ENCODE assay signal across 16 mouse cellular contexts in the genomic region with DNA sequence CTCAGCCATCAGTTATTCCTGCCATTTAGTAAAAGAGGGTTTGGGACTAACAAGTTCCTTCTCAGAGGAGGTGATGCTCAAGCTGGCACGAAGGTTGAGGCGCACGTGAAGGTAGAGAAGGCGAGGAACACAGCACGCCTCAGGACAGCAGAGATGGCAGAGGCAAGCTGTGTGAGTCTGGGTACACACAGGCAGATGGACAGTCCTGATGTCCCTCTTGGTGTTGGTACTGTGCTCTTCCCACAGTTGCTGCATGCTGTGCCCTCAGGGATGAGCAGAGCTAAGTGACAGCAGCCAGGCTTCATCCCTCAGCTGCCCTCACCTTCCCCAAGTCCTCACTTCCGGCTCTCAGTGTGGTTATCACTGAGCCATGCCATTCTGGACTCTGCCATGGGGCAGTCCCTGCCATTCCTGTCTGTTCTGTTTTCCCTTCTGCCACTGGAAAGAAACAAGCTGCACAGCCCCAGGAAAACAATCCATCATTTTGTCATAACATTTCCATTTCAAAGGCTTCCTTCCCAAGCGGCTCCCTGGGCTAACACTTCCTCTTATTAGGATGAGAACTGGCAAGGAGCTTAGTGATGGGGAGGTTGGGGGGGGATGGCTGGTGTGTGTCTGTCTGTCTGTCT. TPM values are rescaled to one million over a fixed set of nuclear protein-coding genes. Genes with fewer than 3 reads are reported as not detected.
DNase-seq lines count a peak whose midpoint lies in the region; ATAC-seq and TF ChIP-seq lines count a peak whose summit lies in the region.
"Had no signal": no experiment of that assay in that cellular context is flagged by ENCODE, and none has a peak within 500 bp of the region (broad histone marks: within the 10 kb centered on the region; RNA-seq: fewer than 3 reads in every experiment).

No protein-coding gene starts in this region.

- no peaks in the 10 kb centered on the region for H3K27me3 ChIP-seq in forebrain, postnatal 0 days (ENCODE audit: insufficient read depth, low read length)
- no peaks in the 10 kb centered on the region for H3K27me3 ChIP-seq in forebrain, embryonic 10.5 days (ENCODE audit: poor library complexity, severe bottlenecking)
- H3K27me3 ChIP-seq in neural tube, embryonic 12.5 days (replicated peaks): no peaks in the 10 kb centered on the region
- no peaks in the 10 kb centered on the region for H3K27me3 ChIP-seq in neural tube, embryonic 13.5 days
- H3K27me3 ChIP-seq: intestine, embryonic 15.5 days; limb, embryonic 15.5 days had no signal

- no peaks in the 10 kb centered on the region for H3K9me3 ChIP-seq in forebrain, postnatal 0 days (ENCODE audit: low read length)
- no peaks in the 10 kb centered on the region for H3K9me3 ChIP-seq in forebrain, embryonic 10.5 days
- H3K9me3 ChIP-seq in neural tube, embryonic 12.5 days: no peaks in the 10 kb centered on the region
- H3K9me3 ChIP-seq in neural tube, embryonic 13.5 days: no peaks in the 10 kb centered on the region
- H3K9me3 ChIP-seq: heart, embryonic 12.5 days; intestine, embryonic 15.5 days; limb, embryonic 15.5 days had no signal

- no peak overlapping the region for H3K4me3 ChIP-seq in forebrain, postnatal 0 days (ENCODE audit: low read depth, low read length)
- no peak overlapping the region for H3K4me3 ChIP-seq in forebrain, embryonic 10.5 days
- no peak overlapping the region for H3K4me3 ChIP-seq in neural tube, embryonic 12.5 days
- H3K4me3 ChIP-seq in neural tube, embryonic 13.5 days: no peak overlapping the region
- H3K4me3 ChIP-seq: heart, embryonic 12.5 days; intestine, embryonic 15.5 days; limb, embryonic 15.5 days had no signal

- no peaks in the 10 kb centered on the region for H3K36me3 ChIP-seq in forebrain, postnatal 0 days (ENCODE audit: insufficient read depth)
- H3K36me3 ChIP-seq in forebrain, embryonic 10.5 days (replicated peaks): no peaks in the 10 kb centered on the region
- H3K36me3 ChIP-seq in neural tube, embryonic 12.5 days: no peaks in the 10 kb centered on the region
- H3K36me3 ChIP-seq in neural tube, embryonic 13.5 days: no peaks in the 10 kb centered on the region
- H3K36me3 ChIP-seq: heart, embryonic 12.5 days; intestine, embryonic 15.5 days; limb, embryonic 15.5 days had no signal

- no peak overlapping the region for H3K9ac ChIP-seq in forebrain, postnatal 0 days
- no peak overlapping the region for H3K9ac ChIP-seq in neural tube, embryonic 12.5 days
- H3K9ac ChIP-seq in neural tube, embryonic 13.5 days: peak overlapping the region; percentile 39
- H3K9ac ChIP-seq: heart, embryonic 12.5 days; intestine, embryonic 15.5 days; limb, embryonic 15.5 days had no signal

- no peak overlapping the region for H3K27ac ChIP-seq in forebrain, postnatal 0 days (ENCODE audit: low read depth, low read length)
- H3K27ac ChIP-seq in forebrain, embryonic 10.5 days: no peak overlapping the region
- no peak overlapping the region for H3K27ac ChIP-seq in neural tube, embryonic 12.5 days
- 0 out of 2 replicates have a peak overlapping the region, but pooled peaks have one; percentile 28 for H3K27ac ChIP-seq in neural tube, embryonic 13.5 days (replicated peaks)
- H3K27ac ChIP-seq: intestine, embryonic 15.5 days; limb, embryonic 15.5 days had no signal

- TF ChIP-seq CTCF in forebrain, postnatal 0 days (IDR thresholded peaks at IDR 0.05; ENCODE audit: low read depth): no peak

- H3K4me1 ChIP-seq in forebrain, postnatal 0 days (ENCODE audit: insufficient read depth): no peaks in the 10 kb centered on the region
- H3K4me1 ChIP-seq in forebrain, embryonic 10.5 days: peaks cover 14% of the 10 kb centered on the region
- peaks cover 21% of the 10 kb centered on the region for H3K4me1 ChIP-seq in neural tube, embryonic 12.5 days
- peaks cover 27% of the 10 kb centered on the region for H3K4me1 ChIP-seq in neural tube, embryonic 13.5 days (replicated peaks)
- H3K4me1 ChIP-seq: heart, embryonic 12.5 days; intestine, embryonic 15.5 days; limb, embryonic 15.5 days had no signal

- DNase-seq in forebrain, postnatal 0 days: no peak
- no peak for DNase-seq in forebrain, embryonic 10.5 days (ENCODE audit: extremely low spot score, low spot score)
- DNase-seq in neural tube, embryonic 10.5 days (ENCODE audit: extremely low spot score, low spot score): no peak
- DNase-seq in lung, postnatal 10 days: peak; percentile 18
- no peak for DNase-seq in thymus, postnatal 25 days
- DNase-seq in right cerebral cortex, postnatal 14 days: no peak
- DNase-seq: adrenal gland, postnatal 36 days; cerebellum, adult 9-10 months; layer of hippocampus, postnatal 36 days; thymus, adult 18-20 months had no signal

- WGBS in forebrain, postnatal 0 days: 63% methylated on average over 7 of the region's 7 CpGs
- WGBS in forebrain, embryonic 10.5 days: 77% methylated on average over 7 of the region's 7 CpGs
- 62% methylated on average over 7 of the region's 7 CpGs for WGBS in neural tube, embryonic 12.5 days
- WGBS in neural tube, embryonic 13.5 days: 54% methylated on average over 7 of the region's 7 CpGs

- no peak overlapping the region for H3K4me2 ChIP-seq in forebrain, postnatal 0 days (ENCODE audit: low read depth)
- no peak overlapping the region for H3K4me2 ChIP-seq in neural tube, embryonic 12.5 days (replicated peaks)
- no peak overlapping the region for H3K4me2 ChIP-seq in neural tube, embryonic 13.5 days
- H3K4me2 ChIP-seq: heart, embryonic 12.5 days; intestine, embryonic 15.5 days; limb, embryonic 15.5 days had no signal

- ATAC-seq in forebrain, postnatal 0 days: peak; percentile 16; the same call in 1 of the 2 replicates
- peak; percentile 72 for ATAC-seq in neural tube, embryonic 12.5 days (ENCODE audit: low FRiP score, low read depth)
- peak; percentile 40 for ATAC-seq in neural tube, embryonic 13.5 days (ENCODE audit: low read depth)
- ATAC-seq: intestine, embryonic 15.5 days had no signal

RNA-seq across cellular contexts. Expression of gene Cym, which starts 13.8 kb away (rescaled TPM):
- total RNA-seq in forebrain, postnatal 0 days (2014; rRNA removed): not detected in 2 replicates
- polyA plus RNA-seq in forebrain, postnatal 0 days (2015; fragmentation: Nextera tagmentation; extraction: Ambion mirVana): not detected in 2 replicates
- not detected in 2 replicates for polyA plus RNA-seq in forebrain, embryonic 10.5 days (2016; fragmentation: Nextera tagmentation; extraction: Ambion mirVana)
- polyA plus RNA-seq in neural tube, embryonic 12.5 days (2016; fragmentation: Nextera tagmentation; extraction: Ambion mirVana): not detected in 2 replicates
- polyA plus RNA-seq in neural tube, embryonic 13.5 days (2015; fragmentation: Nextera tagmentation; extraction: Ambion mirVana): 0.27 and 1.2 TPM in 2 replicates
- total RNA-seq: megakaryocyte progenitor cell, adult 5-6 weeks had no signal

RNA-seq across cellular contexts. Expression of gene A630076J17Rik, which starts 22.7 kb away (rescaled TPM):
- total RNA-seq in forebrain, postnatal 0 days (2014; rRNA removed): not detected in 2 replicates
- polyA plus RNA-seq in forebrain, postnatal 0 days (2015; fragmentation: Nextera tagmentation; extraction: Ambion mirVana): not detected in 2 replicates
- polyA plus RNA-seq in forebrain, embryonic 10.5 days (2016; fragmentation: Nextera tagmentation; extraction: Ambion mirVana): not detected in 2 replicates
- polyA plus RNA-seq in neural tube, embryonic 12.5 days (2016; fragmentation: Nextera tagmentation; extraction: Ambion mirVana): not detected in 2 replicates
- not detected in 2 replicates for polyA plus RNA-seq in neural tube, embryonic 13.5 days (2015; fragmentation: Nextera tagmentation; extraction: Ambion mirVana)
- total RNA-seq: adrenal gland, postnatal 36 days; layer of hippocampus, postnatal 36 days; megakaryocyte progenitor cell, adult 5-6 weeks had no signal
- polyA plus RNA-seq: heart, embryonic 12.5 days; intestine, embryonic 15.5 days; limb, embryonic 15.5 days had no signal

RNA-seq across cellular contexts. Expression of gene Kcna10, which starts 24.9 kb away (rescaled TPM):
- total RNA-seq in forebrain, postnatal 0 days (2014; rRNA removed): not detected in 2 replicates
- not detected in 2 replicates for polyA plus RNA-seq in forebrain, postnatal 0 days (2015; fragmentation: Nextera tagmentation; extraction: Ambion mirVana)
- polyA plus RNA-seq in forebrain, embryonic 10.5 days (2016; fragmentation: Nextera tagmentation; extraction: Ambion mirVana): not detected in 2 replicates
- not detected in 2 replicates for polyA plus RNA-seq in neural tube, embryonic 12.5 days (2016; fragmentation: Nextera tagmentation; extraction: Ambion mirVana)
- not detected in 2 replicates for polyA plus RNA-seq in neural tube, embryonic 13.5 days (2015; fragmentation: Nextera tagmentation; extraction: Ambion mirVana)
- total RNA-seq: adrenal gland, postnatal 36 days; layer of hippocampus, postnatal 36 days; megakaryocyte progenitor cell, adult 5-6 weeks had no signal
- polyA plus RNA-seq: heart, embryonic 12.5 days; intestine, embryonic 15.5 days had no signal

RNA-seq across cellular contexts. Expression of gene Prok1, which starts 31.8 kb away (rescaled TPM):
- total RNA-seq in forebrain, postnatal 0 days (2014; rRNA removed): 0.69 TPM in 1 of 2 replicates, not detected in the other
- 0.15 TPM in 1 of 2 replicates, not detected in the other for polyA plus RNA-seq in forebrain, postnatal 0 days (2015; fragmentation: Nextera tagmentation; extraction: Ambion mirVana)
- polyA plus RNA-seq in forebrain, embryonic 10.5 days (2016; fragmentation: Nextera tagmentation; extraction: Ambion mirVana): not detected in 2 replicates
- polyA plus RNA-seq in neural tube, embryonic 12.5 days (2016; fragmentation: Nextera tagmentation; extraction: Ambion mirVana): not detected in 2 replicates
- not detected in 2 replicates for polyA plus RNA-seq in neural tube, embryonic 13.5 days (2015; fragmentation: Nextera tagmentation; extraction: Ambion mirVana)
- total RNA-seq: layer of hippocampus, postnatal 36 days; megakaryocyte progenitor cell, adult 5-6 weeks had no signal
- polyA plus RNA-seq: heart, embryonic 12.5 days; intestine, embryonic 15.5 days had no signal

Comparison
In these comparisons a context has a peak if more than half of its experiments do, and no peak if none do; other contexts are left out.
1. ATAC-seq: peak in every context shown above with its lines; median percentile 72 in neural tube, embryonic 12.5 days; 40 in neural tube, embryonic 13.5 days; 16 in forebrain, postnatal 0 days.